Mouse (Mus musculus): Measurements from ENCODE around the gene D330045A20Rik. TPM values are rescaled to one million over a fixed set of nuclear protein-coding genes. Genes with fewer than 3 reads are reported as not detected.

The D330045A20Rik gene
- polyA plus RNA-seq (2015; fragmentation: Illumina TruSeq; extraction: RNeasy Lipid Tissue Mini Kit (QIAGEN cat#74804); ENCODE audit: insufficient read depth, low read depth, low replicate concordance) = not detected

GRCm38 (mm10) chrX:139480022-139480894 is at the start of gene D330045A20Rik:
TSS of gene D330045A20Rik (plus strand) at chrX:139480367.

GRCm38 (mm10) chrX:139562925-139563461 is 82.8 kb downstream of the D330045A20Rik start, which contains the start of gene Rnf128:
TSS of gene Rnf128 (plus strand) at chrX:139563316.

Other genes starting within 250 kb of the D330045A20Rik start
- not detected for gene Trap1a, start 146.7 kb upstream of the D330045A20Rik start, polyA plus RNA-seq (2015; fragmentation: Illumina TruSeq; extraction: RNeasy Lipid Tissue Mini Kit (QIAGEN cat#74804); ENCODE audit: insufficient read depth, low read depth, low replicate concordance)
- gene Rnf128, start 82.9 kb downstream of the D330045A20Rik start, polyA plus RNA-seq (2015; fragmentation: Illumina TruSeq; extraction: RNeasy Lipid Tissue Mini Kit (QIAGEN cat#74804); ENCODE audit: insufficient read depth, low read depth, low replicate concordance) = 6.0 TPM
- gene Tbc1d8b, start 204.6 kb downstream of the D330045A20Rik start, polyA plus RNA-seq (2015; fragmentation: Illumina TruSeq; extraction: RNeasy Lipid Tissue Mini Kit (QIAGEN cat#74804); ENCODE audit: insufficient read depth, low read depth, low replicate concordance) = 2.5 TPM
- gene Gm15013, start 234.1 kb downstream of the D330045A20Rik start, polyA plus RNA-seq (2015; fragmentation: Illumina TruSeq; extraction: RNeasy Lipid Tissue Mini Kit (QIAGEN cat#74804); ENCODE audit: insufficient read depth, low read depth, low replicate concordance) = not detected

All from pancreas, adult 10 weeks (tissue).